Mouse (Mus musculus) forebrain, embryonic 13.5 days (tissue): ENCODE data around the gene Samd5. TPM values are rescaled to one million over a fixed set of nuclear protein-coding genes. Genes with fewer than 3 reads are reported as not detected.

ENCODE experiments used
- ATAC-seq: fragments of 200-750 bp; cut with Nextera tagmentation; 2 replicates; pipeline ENCODE4 v1.8.0; 2017
- H3K27ac ChIP-seq: fragments of 300-500 bp; sonication (generic); 2 replicates; pipeline ENCODE4 v1.5.1; 2015; ENCODE audit warnings: inconsistent platforms, mild to moderate bottlenecking, moderate library complexity
- H3K27me3 ChIP-seq: fragments of 300-500 bp; sonication (generic); 2 replicates; pipeline ENCODE4 v1.6.1; 2015; ENCODE audit warnings: mild to moderate bottlenecking, inconsistent platforms
- H3K36me3 ChIP-seq: fragments of 300-500 bp; sonication (generic); 2 replicates; pipeline ENCODE4 v1.6.1; 2015; ENCODE audit warnings: mild to moderate bottlenecking, inconsistent platforms; ENCODE audit not compliant: poor library complexity, severe bottlenecking
- H3K4me1 ChIP-seq: fragments of 300-500 bp; sonication (generic); 2 replicates; pipeline ENCODE4 v1.6.1; 2015; ENCODE audit warnings: inconsistent platforms
- H3K4me2 ChIP-seq: fragments of 300-500 bp; sonication (generic); 2 replicates; pipeline ENCODE4 v1.6.1; 2015; ENCODE audit warnings: inconsistent platforms, mild to moderate bottlenecking, moderate library complexity
- H3K4me3 ChIP-seq: fragments of 300-500 bp; sonication (generic); 2 replicates; pipeline ENCODE4 v1.5.1; 2015; ENCODE audit warnings: mild to moderate bottlenecking, inconsistent platforms
- H3K9ac ChIP-seq: fragments of 300-500 bp; sonication (generic); 2 replicates; pipeline ENCODE4 v1.6.1; 2015; ENCODE audit warnings: mild to moderate bottlenecking, inconsistent platforms
- H3K9me3 ChIP-seq: fragments of 300-500 bp; sonication (generic); replicated peaks from 2 replicates; pipeline ENCODE4 v1.6.1; 2016; ENCODE audit warnings: inconsistent platforms
- WGBS: fragments of 180-500 bp; shearing (Covaris S2); methylation state at CpG from one replicate; pipeline ENCODE4 v1.1.7; 2015; 5-methylcytosine and 5-hydroxymethylcytosine counted together
- polyA plus RNA-seq: library from polyadenylated mRNA; unstranded; fragments of >200 nt; fragmentation: Nextera tagmentation; extraction: Ambion mirVana; gene quantifications from 2 replicates; pipeline ENCODE4 v1.2.1, GENCODE M21; 2015

Gene Samd5
- polyA plus RNA-seq, 1 experiment from 2014 or later = 3.9 TPM

- Histone ChIP-seq H3K9ac (no peak overlapping the region), H3K27ac (no peak overlapping the region), H3K4me3 (no peak overlapping the region), H3K4me1 (peaks cover 22% of the 10 kb centered on the region), H3K36me3 (no peaks in the 10 kb centered on the region), H3K4me2 (no peak overlapping the region), H3K9me3 (no peaks in the 10 kb centered on the region), H3K27me3 (no peaks in the 10 kb centered on the region)
- ATAC-seq = no peak
- WGBS = 92% methylated on average over 3 of the region's 3 CpGs
Observed at GRCm38 (mm10) chr10:9646391-9646790, 28.6 kb downstream of the Samd5 start.

DNA sequence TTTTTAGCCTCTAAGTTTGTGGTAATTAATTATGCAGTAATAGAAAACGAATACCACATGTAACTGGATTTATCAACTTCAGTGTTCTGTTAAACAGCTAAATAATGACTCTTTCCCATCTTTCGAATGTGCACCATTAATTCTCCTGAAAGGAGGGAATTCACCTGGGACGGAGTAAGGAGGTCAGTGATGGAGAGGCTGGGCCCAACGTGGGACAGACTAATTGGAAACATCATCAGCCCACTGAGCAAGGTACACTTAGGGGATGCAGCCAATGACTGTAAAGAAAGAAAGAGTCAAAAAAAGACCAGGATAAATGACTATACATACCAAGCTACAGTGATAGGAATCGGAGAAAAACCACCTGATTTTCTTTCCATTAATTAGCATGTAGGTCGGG, 31.5 kb downstream of the Samd5 start:
- ATAC-seq = no peak
- H3K4me1 ChIP-seq = peaks cover 16% of the 10 kb centered on the region
- no peaks in the 10 kb centered on the region for H3K36me3 ChIP-seq
- H3K4me3 ChIP-seq = no peak overlapping the region
- H3K4me2 ChIP-seq = no peak overlapping the region
- no peak overlapping the region for H3K9ac ChIP-seq
- H3K27me3 ChIP-seq = no peaks in the 10 kb centered on the region
- no peak overlapping the region for H3K27ac ChIP-seq
- no peaks in the 10 kb centered on the region for H3K9me3 ChIP-seq
- WGBS = 87% methylated on average over 6 of the region's 6 CpGs

DNA sequence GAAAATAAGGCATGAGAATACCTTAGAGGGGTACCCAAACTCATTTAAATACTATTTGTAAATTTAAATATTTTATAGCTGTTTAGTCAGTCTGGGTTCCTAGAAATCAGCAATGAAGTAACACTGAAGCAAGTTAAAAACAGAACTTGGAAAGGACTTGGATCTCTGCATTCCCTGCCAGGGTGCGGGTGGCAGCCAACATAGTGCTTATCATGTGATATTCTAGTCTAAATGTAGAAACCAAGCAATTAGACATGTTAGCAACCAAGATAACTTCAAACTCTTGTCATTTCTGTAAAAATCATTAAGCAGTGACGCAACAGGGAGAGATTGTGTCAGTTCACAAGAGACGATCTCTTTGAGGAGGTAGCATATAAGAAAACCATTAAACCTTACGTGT, 32.9 kb downstream of the Samd5 start:
- Histone ChIP-seq H3K4me2 (no peak overlapping the region), H3K9ac (no peak overlapping the region), H3K27me3 (no peaks in the 10 kb centered on the region), H3K9me3 (no peaks in the 10 kb centered on the region), H3K27ac (no peak overlapping the region), H3K4me3 (no peak overlapping the region), H3K36me3 (no peaks in the 10 kb centered on the region), H3K4me1 (peaks cover 11% of the 10 kb centered on the region)
- 90% methylated on average over 4 of the region's 4 CpGs for WGBS
- no peak for ATAC-seq

DNA sequence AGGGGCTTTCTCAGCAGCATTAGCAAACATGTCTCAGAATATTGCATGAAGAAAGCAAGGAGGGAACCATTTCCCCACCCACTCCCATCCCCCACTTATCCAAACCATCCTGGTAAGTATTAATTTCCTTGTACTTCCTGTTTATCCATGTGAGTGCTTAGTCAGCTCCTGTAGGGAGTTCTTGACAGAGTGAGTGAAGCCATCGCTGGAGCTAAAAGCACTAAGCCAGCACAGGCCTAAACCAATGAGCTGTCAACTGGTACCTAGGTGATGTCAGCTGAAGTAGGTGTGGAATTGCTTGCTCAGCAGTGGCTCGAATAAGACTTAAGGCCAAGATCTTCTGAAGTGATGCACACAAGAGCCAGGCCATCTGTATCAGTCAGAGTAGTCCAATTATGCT, 34.3 kb downstream of the Samd5 start:
- no peak overlapping the region for H3K4me2 ChIP-seq
- H3K9me3 ChIP-seq = no peaks in the 10 kb centered on the region
- 77% methylated on average over 2 of the region's 2 CpGs for WGBS
- H3K4me3 ChIP-seq = no peak overlapping the region
- no peaks in the 10 kb centered on the region for H3K27me3 ChIP-seq
- peaks cover 11% of the 10 kb centered on the region for H3K4me1 ChIP-seq
- H3K27ac ChIP-seq = no peak overlapping the region
- H3K9ac ChIP-seq = no peak overlapping the region
- no peaks in the 10 kb centered on the region for H3K36me3 ChIP-seq
- ATAC-seq = no peak

DNA sequence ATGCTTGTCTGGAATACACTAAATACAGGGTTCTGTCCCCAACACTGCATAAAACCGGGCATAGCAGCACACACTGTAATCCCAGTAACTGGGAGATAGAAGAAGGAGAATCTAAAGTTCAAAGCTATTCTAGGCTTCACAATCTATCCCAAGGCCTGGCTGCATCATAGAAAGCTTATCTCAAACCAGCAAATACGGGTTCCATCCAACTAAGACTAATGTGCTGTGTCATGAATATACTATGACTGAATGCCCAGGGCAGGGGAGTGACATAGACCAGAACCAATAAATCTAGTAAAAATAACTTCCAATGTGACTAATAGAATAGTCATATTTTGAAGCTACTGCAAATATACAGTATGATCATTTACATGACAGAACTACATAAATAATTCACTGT, 35.0 kb downstream of the Samd5 start:
- WGBS = 74% methylated on average over 2 of the region's 2 CpGs
- Histone ChIP-seq H3K4me3 (no peak overlapping the region), H3K4me1 (peaks cover 11% of the 10 kb centered on the region), H3K27ac (no peak overlapping the region), H3K27me3 (no peaks in the 10 kb centered on the region), H3K9ac (no peak overlapping the region), H3K9me3 (no peaks in the 10 kb centered on the region), H3K36me3 (no peaks in the 10 kb centered on the region), H3K4me2 (no peak overlapping the region)
- ATAC-seq = no peak

DNA sequence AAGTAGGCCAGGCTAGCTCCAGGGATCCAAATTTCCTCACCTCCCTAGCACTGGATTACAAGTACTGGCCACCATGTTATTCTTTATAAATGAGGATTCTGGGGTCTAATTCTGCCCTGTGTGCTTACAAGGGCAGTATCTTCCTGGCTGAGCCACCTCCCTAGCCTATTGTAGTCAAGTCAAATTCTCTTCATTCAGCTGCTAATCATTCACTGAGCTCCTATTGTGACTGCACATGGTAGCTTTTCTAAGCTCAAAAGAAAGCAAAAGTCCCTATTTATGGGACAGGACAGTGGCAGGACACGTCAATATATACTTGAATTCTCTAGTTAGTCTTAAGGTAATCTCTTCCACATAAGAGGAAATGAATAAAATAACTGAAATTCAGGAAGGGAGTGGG, 49.7 kb downstream of the Samd5 start:
- Histone ChIP-seq H3K36me3 (no peaks in the 10 kb centered on the region), H3K27me3 (no peaks in the 10 kb centered on the region), H3K27ac (no peak overlapping the region), H3K4me1 (peaks cover 8% of the 10 kb centered on the region), H3K4me2 (no peak overlapping the region), H3K4me3 (no peak overlapping the region), H3K9ac (no peak overlapping the region), H3K9me3 (no peaks in the 10 kb centered on the region)
- ATAC-seq = no peak
- WGBS = 11% methylated on average over 1 of the region's 1 CpGs

DNA sequence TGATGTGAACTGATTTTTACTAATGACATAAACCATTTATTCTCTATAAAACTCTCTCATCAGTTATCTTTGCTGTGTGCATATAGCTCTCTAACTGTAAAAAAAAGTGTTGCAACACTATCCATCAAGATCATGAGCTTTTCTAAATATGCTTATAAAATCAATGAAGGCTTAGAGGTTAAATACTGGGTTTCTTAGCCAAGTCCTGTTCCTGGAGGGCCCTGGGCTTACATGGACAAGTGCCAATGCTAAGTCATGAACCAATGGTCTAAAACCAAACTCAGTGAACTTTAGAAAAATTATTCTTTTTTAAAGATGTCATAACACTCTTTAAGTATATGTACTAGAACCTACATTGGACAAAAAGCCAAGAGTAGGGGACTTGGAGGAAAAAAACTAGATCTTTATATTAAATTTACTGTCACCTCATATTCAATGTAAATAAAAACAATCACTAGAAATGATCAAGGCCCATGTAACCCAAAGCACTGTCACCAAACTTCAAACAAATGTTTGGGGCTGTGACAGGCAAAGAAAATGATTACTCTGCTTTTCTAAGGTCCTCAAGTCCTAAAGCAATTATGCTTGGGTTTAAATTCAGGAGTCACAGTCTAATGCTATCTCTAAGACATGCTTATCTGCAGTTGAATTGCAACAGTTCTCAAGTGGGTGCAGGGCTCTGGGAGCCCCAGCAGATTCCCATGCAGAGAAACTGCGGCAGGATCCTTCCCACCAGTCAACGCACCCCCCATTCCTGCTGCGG, 52.9 kb downstream of the Samd5 start:
- H3K4me1 ChIP-seq = peaks cover 8% of the 10 kb centered on the region
- H3K4me2 ChIP-seq = no peak overlapping the region
- no peaks in the 10 kb centered on the region for H3K27me3 ChIP-seq
- no peak overlapping the region for H3K4me3 ChIP-seq
- no peaks in the 10 kb centered on the region for H3K9me3 ChIP-seq
- ATAC-seq = no peak
- no peaks in the 10 kb centered on the region for H3K36me3 ChIP-seq
- no peak overlapping the region for H3K9ac ChIP-seq
- H3K27ac ChIP-seq = no peak overlapping the region
- WGBS = 94% methylated on average over 3 of the region's 3 CpGs

DNA sequence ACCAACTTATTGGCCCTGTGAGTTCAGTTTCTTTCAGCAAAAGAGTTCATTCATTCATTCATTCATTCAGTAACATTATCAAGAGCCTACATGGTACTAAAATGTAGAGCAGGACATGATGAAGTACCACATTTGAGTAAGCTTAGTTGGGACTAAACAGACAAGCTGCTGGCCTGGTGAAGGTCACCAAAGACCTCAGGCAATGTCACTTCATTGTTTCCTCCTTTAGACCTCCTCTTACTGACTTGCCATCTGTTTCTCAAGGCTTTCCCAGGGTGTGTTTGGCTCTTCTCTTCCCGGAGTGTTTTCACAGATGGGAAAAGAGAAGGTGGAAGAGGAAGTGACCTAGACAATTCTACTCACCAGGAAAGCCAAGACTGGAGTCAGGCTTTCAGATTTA, 54.0 kb downstream of the Samd5 start:
- Histone ChIP-seq H3K4me2 (no peak overlapping the region), H3K9me3 (no peaks in the 10 kb centered on the region), H3K36me3 (no peaks in the 10 kb centered on the region), H3K4me3 (no peak overlapping the region), H3K4me1 (peaks cover 8% of the 10 kb centered on the region), H3K27me3 (no peaks in the 10 kb centered on the region), H3K27ac (no peak overlapping the region), H3K9ac (no peak overlapping the region)
- no peak for ATAC-seq
- WGBS = 58% methylated on average over 1 of the region's 1 CpGs

DNA sequence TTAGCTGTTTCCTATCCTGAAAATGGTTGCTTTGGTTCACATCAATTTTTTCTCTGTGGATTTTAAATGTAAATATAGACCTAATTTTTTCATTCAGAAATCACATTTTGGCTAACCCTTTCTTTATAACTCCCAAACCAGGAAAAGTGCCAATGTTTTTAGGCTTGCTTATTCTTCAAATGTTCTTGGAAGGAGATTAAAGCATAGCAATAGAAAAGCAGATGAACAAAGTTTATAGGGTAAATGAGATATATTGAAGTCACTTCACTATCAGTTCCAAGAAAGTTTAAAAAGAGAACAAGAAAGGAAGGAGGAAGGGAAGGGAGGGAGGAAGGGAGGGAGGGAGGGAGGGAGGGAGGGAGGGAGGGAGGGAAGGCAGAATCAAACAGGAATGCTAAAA, 60.0 kb downstream of the Samd5 start:
- no peak overlapping the region for H3K4me3 ChIP-seq
- no peak overlapping the region for H3K9ac ChIP-seq
- no peaks in the 10 kb centered on the region for H3K4me1 ChIP-seq
- no peak overlapping the region for H3K27ac ChIP-seq
- H3K9me3 ChIP-seq = no peaks in the 10 kb centered on the region
- ATAC-seq = no peak
- no peaks in the 10 kb centered on the region for H3K27me3 ChIP-seq
- no peak overlapping the region for H3K4me2 ChIP-seq
- no peaks in the 10 kb centered on the region for H3K36me3 ChIP-seq

DNA sequence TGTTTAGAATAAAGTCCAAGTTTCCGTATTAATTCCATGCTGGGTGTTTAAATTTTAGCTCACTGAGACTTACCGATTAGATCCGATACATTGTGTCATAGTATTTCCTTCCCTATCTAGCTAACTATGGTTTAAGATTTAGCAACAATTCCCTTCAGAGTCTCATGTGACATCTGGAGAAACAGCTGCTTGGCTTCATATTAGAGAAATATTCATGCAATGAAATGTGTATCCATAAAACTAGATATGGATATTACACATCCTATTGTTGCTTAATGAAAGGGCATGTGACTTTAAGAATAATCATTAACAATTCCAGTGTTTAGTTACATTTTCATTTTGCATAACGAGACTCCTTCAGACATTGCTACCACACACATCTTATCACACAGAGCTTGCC, 66.2 kb downstream of the Samd5 start:
- 72% methylated on average over 4 of the region's 4 CpGs for WGBS
- no peaks in the 10 kb centered on the region for H3K27me3 ChIP-seq
- no peak overlapping the region for H3K4me2 ChIP-seq
- H3K27ac ChIP-seq = no peak overlapping the region
- no peaks in the 10 kb centered on the region for H3K36me3 ChIP-seq
- 0 out of 2 replicates have a peak, but pooled peaks cover 5% of the 10 kb centered on the region for H3K4me1 ChIP-seq
- H3K9me3 ChIP-seq = no peaks in the 10 kb centered on the region
- no peak overlapping the region for H3K4me3 ChIP-seq
- H3K9ac ChIP-seq = no peak overlapping the region
- no peak for ATAC-seq

DNA sequence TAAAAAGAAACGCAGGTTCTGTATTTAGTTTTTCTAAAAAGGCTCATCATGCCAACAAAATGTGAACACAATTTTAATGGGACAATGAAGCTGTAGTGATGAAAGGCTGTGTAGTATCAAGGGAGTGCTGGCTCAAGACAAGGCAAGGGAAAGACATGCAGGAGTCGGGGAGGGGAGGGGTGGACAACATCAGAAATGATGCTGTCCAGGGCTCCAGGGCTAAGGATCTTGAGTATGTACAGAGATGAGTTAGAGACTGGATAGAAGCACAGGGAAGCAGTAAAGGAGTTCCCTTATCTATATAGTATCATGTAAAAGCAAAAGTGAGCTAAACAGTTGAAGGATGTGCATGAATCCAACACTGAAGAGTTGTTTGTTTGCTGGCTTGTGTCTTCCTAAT, 67.9 kb downstream of the Samd5 start:
- Histone ChIP-seq H3K9me3 (no peaks in the 10 kb centered on the region), H3K4me1 (0 out of 2 replicates have a peak, but pooled peaks cover 5% of the 10 kb centered on the region), H3K27me3 (no peaks in the 10 kb centered on the region), H3K27ac (no peak overlapping the region), H3K36me3 (no peaks in the 10 kb centered on the region), H3K4me2 (no peak overlapping the region), H3K4me3 (no peak overlapping the region), H3K9ac (no peak overlapping the region)
- no peak for ATAC-seq
- WGBS = 93% methylated on average over 2 of the region's 2 CpGs

DNA sequence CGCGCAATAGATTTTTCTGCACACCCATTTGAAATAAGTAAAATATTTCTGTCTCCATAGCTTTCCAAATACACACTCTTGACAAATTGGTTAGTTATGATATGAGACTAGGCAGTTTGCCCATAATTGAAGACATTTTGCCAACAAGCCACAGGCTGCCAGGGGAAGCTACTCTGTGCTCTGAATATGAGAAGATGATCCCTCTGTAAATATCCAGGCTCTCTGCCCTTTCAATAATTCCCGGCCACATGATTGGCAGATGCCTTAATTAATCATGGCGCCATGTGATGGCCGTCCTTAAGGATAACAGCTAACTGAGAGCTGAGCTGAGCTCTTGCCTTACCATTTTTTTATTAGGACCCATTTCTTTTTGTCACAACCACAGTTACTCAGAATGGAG, 69.4 kb downstream of the Samd5 start:
- Histone ChIP-seq H3K9me3 (no peaks in the 10 kb centered on the region), H3K36me3 (no peaks in the 10 kb centered on the region), H3K27me3 (no peaks in the 10 kb centered on the region), H3K4me2 (no peak overlapping the region), H3K4me3 (no peak overlapping the region), H3K9ac (no peak overlapping the region), H3K4me1 (0 out of 2 replicates have a peak, but pooled peaks cover 5% of the 10 kb centered on the region), H3K27ac (no peak overlapping the region)
- 83% methylated on average over 5 of the region's 5 CpGs for WGBS
- no peak for ATAC-seq

DNA sequence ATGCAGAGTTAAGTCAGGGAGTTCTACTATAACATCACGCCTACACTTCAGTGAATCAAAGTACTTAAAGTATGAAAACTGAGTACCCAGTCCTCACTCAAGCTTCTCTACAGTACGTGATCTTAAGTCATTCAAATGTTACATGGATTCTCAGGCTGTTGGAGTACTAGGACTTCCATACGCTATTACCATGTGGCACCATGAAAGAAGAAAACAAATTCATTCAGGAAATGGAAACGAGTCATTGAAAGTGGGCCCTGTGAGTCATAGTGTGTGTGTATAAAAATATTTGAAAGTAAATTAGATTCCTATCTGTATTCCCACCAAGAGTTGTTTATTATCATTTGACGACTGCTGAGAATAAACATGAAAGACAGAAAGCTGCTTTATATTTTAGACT, 71.7 kb downstream of the Samd5 start:
- H3K9ac ChIP-seq = no peak overlapping the region
- WGBS = 59% methylated on average over 5 of the region's 5 CpGs
- H3K36me3 ChIP-seq = no peaks in the 10 kb centered on the region
- 0 out of 2 replicates have a peak, but pooled peaks cover 2% of the 10 kb centered on the region for H3K4me1 ChIP-seq
- ATAC-seq = no peak
- H3K4me2 ChIP-seq = no peak overlapping the region
- no peak overlapping the region for H3K4me3 ChIP-seq
- H3K27me3 ChIP-seq = no peaks in the 10 kb centered on the region
- H3K9me3 ChIP-seq = no peaks in the 10 kb centered on the region
- no peak overlapping the region for H3K27ac ChIP-seq
